Mouse (Mus musculus) testis, adult 2 months (tissue): Measurements from ENCODE around the gene Sorl1.

Experiments used
- CTCF ChIP-seq: fragments of 200-500 bp; IDR thresholded peaks from 2 replicates; pipeline ENCODE4 v1.5.1; 2012; ENCODE audit warnings: low read depth, mild to moderate bottlenecking, inconsistent platforms, low read length, moderate library complexity; ENCODE audit not compliant: control insufficient read depth, insufficient read depth, insufficient replicate concordance
- POLR2A ChIP-seq: fragments of 200-500 bp; IDR thresholded peaks from 2 replicates; pipeline ENCODE4 v1.6.1; 2012; ENCODE audit warnings: low read depth, mild to moderate bottlenecking, inconsistent platforms, low read length, moderate library complexity; ENCODE audit not compliant: control insufficient read depth

GRCm38 (mm10) chr9:42146463-42146862 lies 22.4 kb upstream of the Sorl1 start:
- TF ChIP-seq POLR2A (no peak), CTCF (no peak)
